Mouse (Mus musculus) liver, adult (tissue): ENCODE measurements around the gene Nipsnap1.

Source experiments
- GATA4 ChIP-seq: IDR thresholded peaks from 2 replicates; pipeline ENCODE4 v1.6.1; 2014; ENCODE audit warnings: mild to moderate bottlenecking, low read length; ENCODE audit not compliant: insufficient replicate concordance

Gene Nipsnap1

GRCm38 (mm10) chr11:4873755-4874475, at the start of gene Nipsnap1:
Gene Nipsnap1 (plus strand): TSS chr11:4873951.
- TF ChIP-seq GATA4, result no peak

- no peak for TF ChIP-seq GATA4
Measured at GRCm38 (mm10) chr11:4826152-4826778, 47.5 kb upstream of the Nipsnap1 start.

- no peak for TF ChIP-seq GATA4
Measured at GRCm38 (mm10) chr11:4827340-4827739, 46.4 kb upstream of the Nipsnap1 start.

GRCm38 (mm10) chr11:4827916-4828315, 45.8 kb upstream of the Nipsnap1 start:
- no peak for TF ChIP-seq GATA4

- TF ChIP-seq GATA4, result no peak
Measured at GRCm38 (mm10) chr11:4831066-4831465, 42.7 kb upstream of the Nipsnap1 start.

- TF ChIP-seq GATA4, result no peak
Measured at GRCm38 (mm10) chr11:4833295-4833939, 40.3 kb upstream of the Nipsnap1 start.

- TF ChIP-seq GATA4, result no peak
Measured at GRCm38 (mm10) chr11:4835436-4835835, 38.3 kb upstream of the Nipsnap1 start.

- no peak for TF ChIP-seq GATA4
Measured at GRCm38 (mm10) chr11:4836755-4837154, 37.0 kb upstream of the Nipsnap1 start.

- TF ChIP-seq GATA4, result no peak
Measured at GRCm38 (mm10) chr11:4837342-4837741, 36.4 kb upstream of the Nipsnap1 start.

- no peak for TF ChIP-seq GATA4
Measured at GRCm38 (mm10) chr11:4838235-4838634, 35.5 kb upstream of the Nipsnap1 start.

GRCm38 (mm10) chr11:4840942-4841526, 32.7 kb upstream of the Nipsnap1 start:
- no peak for TF ChIP-seq GATA4

GRCm38 (mm10) chr11:4848483-4849248, 25.1 kb upstream of the Nipsnap1 start:
- TF ChIP-seq GATA4, result no peak

GRCm38 (mm10) chr11:4849258-4849943, 24.4 kb upstream of the Nipsnap1 start, which contains the start of gene Nf2:
Gene Nf2 (minus strand): TSS chr11:4849536.
- no peak for TF ChIP-seq GATA4

- TF ChIP-seq GATA4, result no peak
Measured at GRCm38 (mm10) chr11:4850404-4850803, 23.3 kb upstream of the Nipsnap1 start.
